Comparison of ENCODE assay signal across 8 mouse cellular contexts in the genomic region with DNA sequence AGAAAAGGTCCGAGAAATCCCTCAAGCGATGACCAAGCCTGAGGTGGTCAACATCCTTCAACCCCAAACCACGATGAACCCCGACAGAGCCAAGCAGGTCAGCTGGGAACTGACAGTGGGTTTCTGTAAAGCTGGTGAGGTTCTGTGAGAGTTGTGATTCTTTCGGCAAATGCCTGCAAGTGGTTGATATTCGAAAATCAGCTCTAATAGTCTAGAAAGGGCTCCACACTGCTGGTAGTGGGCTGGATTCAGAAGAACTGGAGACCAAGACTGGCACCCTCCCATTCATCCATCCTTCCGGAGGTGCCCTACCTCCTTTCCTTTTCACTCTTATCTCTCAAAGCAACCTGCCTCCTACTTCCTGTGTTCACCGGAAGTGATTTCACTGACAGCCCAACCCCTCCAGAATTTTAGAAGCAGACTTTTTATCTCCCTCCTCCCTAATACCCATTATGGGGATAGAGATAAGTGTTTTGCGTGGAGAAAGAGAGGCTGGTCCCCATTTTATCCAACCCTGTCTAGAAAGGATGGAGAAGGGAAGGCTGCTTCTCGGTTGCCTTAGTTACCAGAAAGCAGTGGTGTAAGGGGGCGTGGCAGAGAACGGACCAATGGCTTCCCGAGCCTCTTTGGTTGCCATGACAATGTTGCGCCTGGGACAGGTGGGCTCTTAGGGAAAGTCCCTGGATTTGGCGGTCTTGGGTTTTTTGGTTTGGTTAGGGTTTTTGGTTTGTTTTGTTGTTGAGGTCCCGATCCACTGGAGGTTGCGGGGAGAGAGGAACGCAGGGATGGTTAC. TPM values are rescaled to one million over a fixed set of nuclear protein-coding genes. Genes with fewer than 3 reads are reported as not detected.
A peak's percentile ranks its signal among the peaks of the same experiment; 100 is the strongest.
DNase-seq lines count a peak whose midpoint lies in the region; ATAC-seq and TF ChIP-seq lines count a peak whose summit lies in the region.

No protein-coding gene starts in this region.

- ATAC-seq in forebrain, embryonic 13.5 days = peak; percentile 50
- peak; percentile 22 for ATAC-seq in midbrain, embryonic 11.5 days (ENCODE audit: low FRiP score)
- no peak for ATAC-seq in megakaryocyte, adult 5-6 weeks (ENCODE audit: poor library complexity, severe bottlenecking)

- H3K4me3 ChIP-seq in ES-E14 (ENCODE audit: insufficient read depth in 1 of 2, low read depth in 1 of 2, low read length in 2 of 2, poor library complexity in 1 of 2, severe bottlenecking in 1 of 2) = peak overlapping the region in 1 of 2 experiments; percentile 1; a peak in 2 of 4 replicates
- peak overlapping the region; percentile 20 for H3K4me3 ChIP-seq in forebrain, embryonic 13.5 days
- H3K4me3 ChIP-seq in midbrain, embryonic 11.5 days (ENCODE audit: low read depth, low read length) = peak overlapping the region; percentile 6; the same call in 1 of the 2 replicates

- H3K36me3 ChIP-seq in ES-E14 (ENCODE audit: control insufficient read depth, insufficient read depth, low read length, poor library complexity, severe bottlenecking) = no peaks in the 10 kb centered on the region
- peaks cover 59% of the 10 kb centered on the region for H3K36me3 ChIP-seq in forebrain, embryonic 13.5 days (ENCODE audit: poor library complexity, severe bottlenecking)
- H3K36me3 ChIP-seq in midbrain, embryonic 11.5 days (ENCODE audit: control insufficient read depth, insufficient read depth, low read length) = peaks cover 18% of the 10 kb centered on the region

- H3K27ac ChIP-seq in ES-E14 (ENCODE audit: insufficient read depth, low read depth, low read length, poor library complexity, severe bottlenecking) = no peak overlapping the region
- peak overlapping the region; percentile 95 for H3K27ac ChIP-seq in forebrain, embryonic 13.5 days
- H3K27ac ChIP-seq in midbrain, embryonic 11.5 days (ENCODE audit: low read depth, low read length) = peak overlapping the region; percentile 94

- DNase-seq in 416B (ENCODE audit: low read depth) = peak; percentile 90
- DNase-seq in ES-E14 (ENCODE audit: low read depth, low spot score) = peak; percentile 77
- DNase-seq in midbrain, embryonic 11.5 days (ENCODE audit: low spot score, missing footprints) = peak; percentile 95
- no peak for DNase-seq in kidney, postnatal 14 days
- no peak for DNase-seq in kidney, adult 8-10 months
- DNase-seq in urinary bladder, adult 18-20 months (ENCODE audit: low spot score in 2 of 2) = no peak

- H3K4me1 ChIP-seq in ES-E14 (ENCODE audit: control insufficient read depth in 2 of 2, insufficient read depth in 2 of 2, low read length in 2 of 2, poor library complexity in 1 of 2) = peaks cover 0 to 25% of the 10 kb centered on the region in 2 experiments; a peak in 2 of 4 replicates
- peaks cover 42% of the 10 kb centered on the region for H3K4me1 ChIP-seq in forebrain, embryonic 13.5 days
- peaks cover 43% of the 10 kb centered on the region for H3K4me1 ChIP-seq in midbrain, embryonic 11.5 days (ENCODE audit: control insufficient read depth, insufficient read depth, low read length)

- H3K4me2 ChIP-seq in forebrain, embryonic 13.5 days = peak overlapping the region; percentile 53
- peak overlapping the region; percentile 36 for H3K4me2 ChIP-seq in midbrain, embryonic 11.5 days

- in situ Hi-C loops in ES-E14 (cut with MboI; ENCODE audit: low sequenced_read_pairs in 2 of 2, unreplicated experiment in 2 of 2) = no loop called here

- no peak overlapping the region for H3K9ac ChIP-seq in ES-E14 (ENCODE audit: insufficient read depth, low read depth, low read length, poor library complexity, severe bottlenecking)
- peak overlapping the region; percentile 27 for H3K9ac ChIP-seq in forebrain, embryonic 13.5 days
- peak overlapping the region; percentile 32; the same call in 1 of the 2 replicates for H3K9ac ChIP-seq in midbrain, embryonic 11.5 days (ENCODE audit: low read length)

- no peaks in the 10 kb centered on the region for H3K27me3 ChIP-seq in forebrain, embryonic 13.5 days
- 0 out of 2 replicates have a peak, but pooled peaks cover 4% of the 10 kb centered on the region for H3K27me3 ChIP-seq in midbrain, embryonic 11.5 days (ENCODE audit: control insufficient read depth, insufficient read depth, low read length)

- WGBS in forebrain, embryonic 13.5 days = 14% methylated on average over 18 of the region's 18 CpGs
- 15% methylated on average over 18 of the region's 18 CpGs for whole genome bisulfite sequencing in midbrain, embryonic 11.5 days

- no peaks in the 10 kb centered on the region for H3K9me3 ChIP-seq in ES-E14 (ENCODE audit: control insufficient read depth, insufficient read depth, low read depth, low read length)
- no peaks in the 10 kb centered on the region for H3K9me3 ChIP-seq in forebrain, embryonic 13.5 days (replicated peaks)
- H3K9me3 ChIP-seq in midbrain, embryonic 11.5 days (ENCODE audit: control insufficient read depth, low read length) = no peaks in the 10 kb centered on the region

TF ChIP-seq in ES-E14, 5 proteins besides CTCF, POLR2A, EP300 and RAD21:
- TF ChIP-seq ZC3H11A (IDR thresholded peaks at IDR 0.05; ENCODE audit: borderline replicate concordance, low read depth, low read length) = no peak
- TF ChIP-seq CHD2 (IDR thresholded peaks at IDR 0.05; ENCODE audit: low read depth, low read length) = no peak
- TF ChIP-seq HCFC1 (IDR thresholded peaks at IDR 0.05; ENCODE audit: borderline replicate concordance, insufficient read depth, low read length) = no peak
- no peak for TF ChIP-seq ZNF384 (IDR thresholded peaks at IDR 0.05; ENCODE audit: low read depth, low read length)
- no peak for TF ChIP-seq MAFK (IDR thresholded peaks at IDR 0.05; ENCODE audit: insufficient read depth, low read depth, low read length)

RNA-seq across cellular contexts. Expression of gene Nova2, which starts 25.0 kb away (rescaled TPM):
- 0.79 and 0.80 TPM in 2 replicates for total RNA-seq in ES-E14 (2012; rRNA removed)
- polyA plus RNA-seq in forebrain, embryonic 13.5 days (2015; fragmentation: Nextera tagmentation; extraction: Ambion mirVana) = 12.3 and 13.7 TPM in 2 replicates
- polyA plus RNA-seq in midbrain, embryonic 11.5 days (2014; fragmentation: Nextera tagmentation; extraction: Ambion mirVana) = 9.1 and 9.8 TPM in 2 replicates
- total RNA-seq in megakaryocyte, adult 5-6 weeks (2015) = not detected in 2 replicates
- total RNA-seq in megakaryocyte, adult 5-6 weeks (2017) = not detected in 2 replicates

RNA-seq across cellular contexts. Expression of gene Nanos2, which starts 36.5 kb away (rescaled TPM):
- not detected in 2 replicates for total RNA-seq in ES-E14 (2012; rRNA removed)
- 0.68 and 0.69 TPM in 2 replicates for polyA plus RNA-seq in forebrain, embryonic 13.5 days (2015; fragmentation: Nextera tagmentation; extraction: Ambion mirVana)
- polyA plus RNA-seq in midbrain, embryonic 11.5 days (2014; fragmentation: Nextera tagmentation; extraction: Ambion mirVana) = 0.10 TPM in 2 replicates
- not detected in 2 replicates for total RNA-seq in megakaryocyte, adult 5-6 weeks (2015)
- not detected in 2 replicates for total RNA-seq in megakaryocyte, adult 5-6 weeks (2017)

RNA-seq across cellular contexts. Expression of gene Mypop, which starts 40.3 kb away (rescaled TPM):
- total RNA-seq in ES-E14 (2012; rRNA removed) = 3.1 and 3.7 TPM in 2 replicates
- 2.8 TPM in 2 replicates for polyA plus RNA-seq in forebrain, embryonic 13.5 days (2015; fragmentation: Nextera tagmentation; extraction: Ambion mirVana)
- polyA plus RNA-seq in midbrain, embryonic 11.5 days (2014; fragmentation: Nextera tagmentation; extraction: Ambion mirVana) = 3.7 and 4.0 TPM in 2 replicates
- 0.25 TPM in 1 of 2 replicates, not detected in the other for total RNA-seq in megakaryocyte, adult 5-6 weeks (2015)
- total RNA-seq in megakaryocyte, adult 5-6 weeks (2017) = 0.15 and 0.24 TPM in 2 replicates

RNA-seq across cellular contexts. Expression of gene Ccdc61, which starts 40.5 kb away (rescaled TPM):
- 11.8 and 19.4 TPM in 2 replicates for total RNA-seq in ES-E14 (2012; rRNA removed)
- 25.6 and 27.9 TPM in 2 replicates for polyA plus RNA-seq in forebrain, embryonic 13.5 days (2015; fragmentation: Nextera tagmentation; extraction: Ambion mirVana)
- polyA plus RNA-seq in midbrain, embryonic 11.5 days (2014; fragmentation: Nextera tagmentation; extraction: Ambion mirVana) = 23.0 and 28.3 TPM in 2 replicates
- total RNA-seq in megakaryocyte, adult 5-6 weeks (2015) = 12.9 and 15.3 TPM in 2 replicates
- total RNA-seq in megakaryocyte, adult 5-6 weeks (2017) = 8.9 and 12.2 TPM in 2 replicates

RNA-seq across cellular contexts. Expression of gene Irf2bp1, which starts 53.1 kb away (rescaled TPM):
- 15.9 and 16.3 TPM in 2 replicates for total RNA-seq in ES-E14 (2012; rRNA removed)
- 22.1 and 23.3 TPM in 2 replicates for polyA plus RNA-seq in forebrain, embryonic 13.5 days (2015; fragmentation: Nextera tagmentation; extraction: Ambion mirVana)
- 24.1 and 26.5 TPM in 2 replicates for polyA plus RNA-seq in midbrain, embryonic 11.5 days (2014; fragmentation: Nextera tagmentation; extraction: Ambion mirVana)
- total RNA-seq in megakaryocyte, adult 5-6 weeks (2015) = 11.4 and 14.5 TPM in 2 replicates
- total RNA-seq in megakaryocyte, adult 5-6 weeks (2017) = 6.9 and 8.2 TPM in 2 replicates

Comparison
In these comparisons a context has a peak if more than half of its experiments do, and no peak if none do; other contexts are left out.
1. DNase-seq: peak in 416B (single experiment), ES-E14 (single experiment) and midbrain, embryonic 11.5 days (single experiment); none in kidney, postnatal 14 days (single experiment), kidney, adult 8-10 months (0 of 2) and urinary bladder, adult 18-20 months (0 of 2).